Mouse (Mus musculus): ENCODE data around the gene Nr5a1. TPM values are rescaled to one million over a fixed set of nuclear protein-coding genes. Genes with fewer than 3 reads are reported as not detected.

Gene Nr5a1
- polyA plus RNA-seq, 1 experiment = not detected

DNA sequence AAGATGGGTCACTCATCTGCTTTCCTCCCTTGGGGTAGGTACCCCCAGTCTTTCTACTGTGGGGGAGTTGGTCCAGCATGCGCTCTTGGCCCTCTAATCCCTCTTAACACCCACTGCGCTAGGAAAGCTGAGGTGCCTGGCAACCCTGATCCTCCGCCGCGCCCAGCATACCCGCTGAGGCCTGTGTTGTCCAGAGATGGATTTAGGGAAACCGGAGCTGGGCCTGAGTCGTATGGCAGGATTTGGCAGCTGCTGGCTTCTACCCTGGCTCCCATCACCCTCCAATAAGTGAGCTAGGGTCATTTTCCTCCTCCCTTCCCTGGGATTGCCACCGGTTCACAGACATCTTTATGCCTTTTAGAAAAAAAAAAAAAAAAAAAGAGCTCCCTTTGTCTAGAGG is 18.6 kb downstream of the Nr5a1 start:
- TF ChIP-seq GATA1 (IDR thresholded peaks at IDR 0.05; ENCODE audit: low read length) = no peak
- no peak for TF ChIP-seq TAL1 (IDR thresholded peaks at IDR 0.05; ENCODE audit: low read length)
- H3K4me1 ChIP-seq (ENCODE audit: control insufficient read depth) = peaks cover 4% of the 10 kb centered on the region
- no peaks in the 10 kb centered on the region for H3K36me3 ChIP-seq (ENCODE audit: control insufficient read depth)
- H3K4me3 ChIP-seq (replicated peaks) = no peak overlapping the region
- H3K9me3 ChIP-seq (ENCODE audit: control insufficient read depth, low read length) = no peaks in the 10 kb centered on the region
- H3K27me3 ChIP-seq (ENCODE audit: control insufficient read depth) = peaks cover 9% of the 10 kb centered on the region

DNA sequence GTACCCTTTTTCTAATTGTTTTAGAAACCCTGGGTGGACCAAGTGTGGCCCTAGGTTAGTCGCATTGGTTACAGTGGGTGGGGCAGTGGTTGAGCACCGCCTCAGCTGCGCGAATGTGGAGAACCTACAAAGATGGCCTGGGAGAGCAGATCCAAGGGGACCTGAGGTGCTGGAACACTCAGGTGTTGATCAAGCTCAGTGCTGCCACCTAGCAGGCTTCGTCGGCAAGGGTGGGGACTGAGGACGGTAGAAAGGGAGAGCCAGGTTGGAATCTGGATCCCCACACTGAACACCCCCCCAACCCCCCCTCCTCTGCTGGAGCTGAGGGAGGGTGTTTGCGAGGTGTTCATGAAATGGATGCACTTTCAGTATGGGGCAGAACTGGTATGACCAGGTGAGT is 22.8 kb downstream of the Nr5a1 start:
- H3K4me3 ChIP-seq (replicated peaks) = no peak overlapping the region
- H3K27me3 ChIP-seq (ENCODE audit: control insufficient read depth) = peaks cover 27% of the 10 kb centered on the region
- no peaks in the 10 kb centered on the region for H3K36me3 ChIP-seq (ENCODE audit: control insufficient read depth)
- no peak for TF ChIP-seq TAL1 (IDR thresholded peaks at IDR 0.05; ENCODE audit: low read length)
- TF ChIP-seq GATA1 (IDR thresholded peaks at IDR 0.05; ENCODE audit: low read length) = no peak
- peaks cover 2% of the 10 kb centered on the region; the same call in 1 of the 2 replicates for H3K4me1 ChIP-seq (ENCODE audit: control insufficient read depth)
- no peaks in the 10 kb centered on the region for H3K9me3 ChIP-seq (ENCODE audit: control insufficient read depth, low read length)

- peaks cover 2% of the 10 kb centered on the region; the same call in 1 of the 2 replicates for H3K4me1 ChIP-seq (ENCODE audit: control insufficient read depth)
- peaks cover 27% of the 10 kb centered on the region for H3K27me3 ChIP-seq (ENCODE audit: control insufficient read depth)
- TF ChIP-seq GATA1 (IDR thresholded peaks at IDR 0.05; ENCODE audit: low read length) = no peak
- no peak for TF ChIP-seq TAL1 (IDR thresholded peaks at IDR 0.05; ENCODE audit: low read length)
These were observed 24.5 kb downstream of the Nr5a1 start for GRCm38 (mm10) chr2:38689881-38690280.

DNA sequence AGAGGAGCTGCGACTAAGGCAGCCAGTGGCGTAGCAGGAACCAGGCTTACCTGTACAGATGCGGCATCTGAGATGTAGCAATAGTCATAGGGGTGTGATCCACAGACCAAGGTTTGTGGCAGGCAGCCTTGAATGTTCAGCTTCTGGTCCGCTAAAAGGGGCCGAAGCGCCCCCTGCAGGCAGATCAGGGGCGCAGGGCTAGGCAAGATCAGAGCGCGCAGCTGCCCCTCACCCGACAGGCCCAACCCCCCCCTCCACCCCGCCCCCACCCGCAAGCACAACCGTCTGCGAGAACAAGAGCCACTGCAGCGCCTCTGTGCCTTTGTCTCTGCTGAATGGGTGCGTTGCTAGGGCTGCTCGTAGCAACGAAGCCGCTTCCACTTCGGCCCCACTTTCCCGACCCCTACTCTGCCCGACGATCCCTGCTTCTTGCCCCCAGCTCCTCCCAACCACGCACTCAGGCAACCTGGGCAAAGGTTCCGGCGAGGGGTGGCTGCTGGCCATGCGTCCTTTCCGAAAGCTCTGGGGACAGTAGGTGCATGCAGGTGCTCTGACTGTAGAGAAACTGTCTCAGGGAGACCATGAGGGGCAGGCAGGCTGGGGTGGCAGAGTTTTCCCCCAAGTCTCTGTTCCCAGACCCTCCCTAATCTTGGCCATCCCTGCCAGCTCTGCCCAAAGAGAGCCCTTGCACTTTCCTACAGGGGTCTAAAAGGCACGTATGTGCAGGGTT is 25.4 kb downstream of the Nr5a1 start:
- no peak overlapping the region for H3K4me3 ChIP-seq (replicated peaks)
- no peaks in the 10 kb centered on the region for H3K9me3 ChIP-seq (ENCODE audit: control insufficient read depth, low read length)
- no peaks in the 10 kb centered on the region for H3K36me3 ChIP-seq (ENCODE audit: control insufficient read depth)
- H3K4me1 ChIP-seq (ENCODE audit: control insufficient read depth) = peaks cover 2% of the 10 kb centered on the region; the same call in 1 of the 2 replicates
- TF ChIP-seq TAL1 (IDR thresholded peaks at IDR 0.05; ENCODE audit: low read length) = no peak
- TF ChIP-seq GATA1 (IDR thresholded peaks at IDR 0.05; ENCODE audit: low read length) = no peak
- H3K27me3 ChIP-seq (ENCODE audit: control insufficient read depth) = peaks cover 27% of the 10 kb centered on the region

More at GRCm38 (mm10) chr2:38689881-38690280, 24.5 kb downstream of the Nr5a1 start:
- H3K4me3 ChIP-seq (replicated peaks) = no peak overlapping the region
- H3K9me3 ChIP-seq (ENCODE audit: control insufficient read depth, low read length) = no peaks in the 10 kb centered on the region
- H3K36me3 ChIP-seq (ENCODE audit: control insufficient read depth) = no peaks in the 10 kb centered on the region

GRCm38 (mm10) chr2:38685746-38686145 is 28.6 kb downstream of the Nr5a1 start:
- no peaks in the 10 kb centered on the region for H3K36me3 ChIP-seq (ENCODE audit: control insufficient read depth)
- TF ChIP-seq GATA1 (IDR thresholded peaks at IDR 0.05; ENCODE audit: low read length) (no peak), TAL1 (IDR thresholded peaks at IDR 0.05; ENCODE audit: low read length) (no peak)
- H3K4me3 ChIP-seq (replicated peaks) = no peak overlapping the region
- H3K9me3 ChIP-seq (ENCODE audit: control insufficient read depth, low read length) = no peaks in the 10 kb centered on the region
- peaks cover 13% of the 10 kb centered on the region for H3K4me1 ChIP-seq (ENCODE audit: control insufficient read depth)
- H3K27me3 ChIP-seq (ENCODE audit: control insufficient read depth) = peaks cover 23% of the 10 kb centered on the region

- Histone ChIP-seq H3K36me3 (ENCODE audit: control insufficient read depth) (no peaks in the 10 kb centered on the region), H3K4me3 (replicated peaks) (no peak overlapping the region), H3K9me3 (ENCODE audit: control insufficient read depth, low read length) (no peaks in the 10 kb centered on the region), H3K27me3 (ENCODE audit: control insufficient read depth) (peaks cover 2% of the 10 kb centered on the region), H3K4me1 (ENCODE audit: control insufficient read depth) (peaks cover 11% of the 10 kb centered on the region)
- no peak for TF ChIP-seq TAL1 (IDR thresholded peaks at IDR 0.05; ENCODE audit: low read length)
- no peak for TF ChIP-seq GATA1 (IDR thresholded peaks at IDR 0.05; ENCODE audit: low read length)
These were observed 31.3 kb downstream of the Nr5a1 start for GRCm38 (mm10) chr2:38683083-38683482.

GRCm38 (mm10) chr2:38682209-38682608 is 32.1 kb downstream of the Nr5a1 start:
- Histone ChIP-seq H3K27me3 (ENCODE audit: control insufficient read depth) (peaks cover 2% of the 10 kb centered on the region; the same call in 1 of the 2 replicates), H3K4me3 (replicated peaks) (no peak overlapping the region), H3K36me3 (ENCODE audit: control insufficient read depth) (no peaks in the 10 kb centered on the region), H3K9me3 (ENCODE audit: control insufficient read depth, low read length) (no peaks in the 10 kb centered on the region), H3K4me1 (ENCODE audit: control insufficient read depth) (peaks cover 11% of the 10 kb centered on the region)
- TF ChIP-seq GATA1 (IDR thresholded peaks at IDR 0.05; ENCODE audit: low read length) (no peak), TAL1 (IDR thresholded peaks at IDR 0.05; ENCODE audit: low read length) (no peak)

DNA sequence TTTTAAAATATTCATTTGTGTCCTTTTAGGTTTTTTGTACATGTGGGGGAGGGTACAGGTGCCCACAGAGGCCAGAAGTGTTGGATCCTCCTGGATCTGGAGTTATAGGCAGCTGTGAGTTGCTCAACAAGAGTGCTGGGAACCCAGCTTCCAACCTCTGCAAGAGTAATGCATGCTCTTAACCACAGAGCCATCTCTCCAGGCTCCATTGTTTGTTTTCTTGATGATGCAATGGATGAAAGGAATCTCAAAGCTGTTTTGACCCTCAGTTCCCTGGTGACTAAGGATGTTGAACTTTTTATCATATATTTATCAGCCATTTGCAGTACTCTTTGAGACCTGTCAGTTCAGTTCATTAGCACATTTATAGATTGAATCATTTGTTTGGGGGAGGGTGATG is 35.4 kb downstream of the Nr5a1 start:
- no peaks in the 10 kb centered on the region for H3K9me3 ChIP-seq (ENCODE audit: control insufficient read depth, low read length)
- TF ChIP-seq GATA1 (IDR thresholded peaks at IDR 0.05; ENCODE audit: low read length) (no peak), TAL1 (IDR thresholded peaks at IDR 0.05; ENCODE audit: low read length) (no peak)
- no peak overlapping the region for H3K4me3 ChIP-seq (replicated peaks)
- H3K4me1 ChIP-seq (ENCODE audit: control insufficient read depth) = peaks cover 11% of the 10 kb centered on the region
- H3K36me3 ChIP-seq (ENCODE audit: control insufficient read depth) = no peaks in the 10 kb centered on the region
- peaks cover 2% of the 10 kb centered on the region; the same call in 1 of the 2 replicates for H3K27me3 ChIP-seq (ENCODE audit: control insufficient read depth)

DNA sequence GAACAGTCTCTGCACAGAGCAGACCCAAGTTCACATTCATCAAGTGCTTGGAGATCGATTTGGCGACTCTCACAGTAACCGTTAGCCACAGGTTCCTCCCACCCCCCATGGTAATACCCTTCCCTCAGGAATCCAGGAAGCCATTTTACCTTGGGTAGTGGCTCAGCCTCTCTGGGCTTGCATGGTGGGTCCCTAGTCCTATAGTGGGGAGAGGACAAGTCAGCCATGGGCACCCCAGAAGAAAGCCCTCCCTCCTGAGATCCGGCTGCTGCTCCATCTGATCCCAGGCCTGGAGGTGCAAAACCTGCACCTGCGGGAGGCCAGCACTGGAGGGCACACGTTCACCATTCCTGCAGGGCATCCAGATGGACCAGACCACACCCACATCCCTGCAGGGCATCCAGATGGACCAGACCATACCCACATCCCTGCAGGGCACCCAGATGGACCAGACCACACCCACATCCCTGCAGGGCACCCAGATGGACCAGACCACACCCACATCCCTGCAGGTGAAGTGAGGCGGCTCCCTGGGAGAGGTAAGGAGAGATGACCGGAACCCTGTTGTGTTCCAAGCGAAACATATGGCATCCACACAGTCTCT is 38.9 kb downstream of the Nr5a1 start:
- Histone ChIP-seq H3K4me3 (replicated peaks) (no peak overlapping the region), H3K36me3 (ENCODE audit: control insufficient read depth) (no peaks in the 10 kb centered on the region), H3K27me3 (ENCODE audit: control insufficient read depth) (peaks cover 11% of the 10 kb centered on the region), H3K4me1 (ENCODE audit: control insufficient read depth) (no peaks in the 10 kb centered on the region), H3K9me3 (ENCODE audit: control insufficient read depth, low read length) (no peaks in the 10 kb centered on the region)
- no peak for TF ChIP-seq TAL1 (IDR thresholded peaks at IDR 0.05; ENCODE audit: low read length)
- TF ChIP-seq GATA1 (IDR thresholded peaks at IDR 0.05; ENCODE audit: low read length) = no peak

Data from erythroblast, embryonic 14.5 days (primary cell).